Mouse (Mus musculus) gastrocnemius, postnatal 14 days (tissue): ENCODE results near the gene Apol10b. TPM values are rescaled to one million over a fixed set of nuclear protein-coding genes. Genes with fewer than 3 reads are reported as not detected.
"Not testable (repeated sequence)": the region's sequence is repeated elsewhere in the genome, so short reads cannot be mapped to it uniquely, and the experiment has no call there.

Experiments used
- DNase-seq: peaks from one replicate; pipeline ENCODE4 v3.0.0; 2021; ENCODE audit warnings: mixed read lengths
- intact Hi-C: fragments of 180-260 bp; cut with DNase I; formaldehyde crosslinking; loops from one replicate; pipeline ENCODE4 v1.15.1; 2025; ENCODE audit warnings: low total_unique reads
- long read RNA-seq, 2 experiments: library from polyadenylated mRNA; stranded (forward); transcript quantifications; one replicate each; pipeline ENCODE4 v2.0.0; 2021
- total RNA-seq, 2 experiments: library from RNA; stranded (reverse); gene quantifications; 2 replicates each; pipeline ENCODE4 v1.2.3; 2021

Apol10b gene
- under 1 TPM; 0.16 to 0.31 TPM for total RNA-seq
- long read RNA-seq, experiment 1, result 0 reads
- long read RNA-seq, experiment 2, partial matches to known transcripts, result 0 of 1 reads
- long read RNA-seq, experiment 2, other reads (novel, unspliced or antisense), result 0 of 1 reads

DNA sequence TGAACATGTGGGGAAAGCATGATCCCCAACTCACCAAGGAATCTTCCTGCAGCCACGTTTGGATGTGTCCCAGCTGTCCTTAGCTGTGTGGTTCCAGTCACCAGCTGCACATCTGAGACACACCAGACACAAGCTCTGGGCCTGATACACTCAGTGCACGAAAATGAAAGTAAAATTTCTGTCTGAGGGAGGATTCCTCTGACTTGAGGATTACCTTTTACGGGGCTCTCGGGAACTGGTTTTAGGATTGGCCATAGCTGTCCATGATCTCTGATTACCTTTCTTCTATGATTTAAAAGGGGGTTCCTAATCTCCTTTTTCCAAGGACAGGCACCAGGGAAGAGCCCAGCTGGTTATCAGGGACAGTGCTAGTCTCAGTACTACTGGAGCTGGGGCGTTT lies at the start of gene Apol10b:
Gene Apol10b, minus strand, starts transcription at position 165 of the 400 bp plus-strand sequence.
- intact Hi-C loops, result no loop called here
- no peak for DNase-seq

- intact Hi-C loops, DNase-seq: not testable (repeated sequence)
Observed at GRCm38 (mm10) chr15:77643176-77643575, 47.3 kb upstream of the Apol10b start, which contains the start of gene Apol11b. Gene Apol11b, minus strand, starts transcription at chr15:77643286.

- intact Hi-C loops, result loop anchor here (2.0 kb wide), 1 partner anchor 107 kb away; no protein-coding TSS in a partner anchor
- DNase-seq, result not testable (repeated sequence)
Observed at GRCm38 (mm10) chr15:77629822-77630221, 33.9 kb upstream of the Apol10b start.

- intact Hi-C loops, DNase-seq: not testable (repeated sequence)
Observed at GRCm38 (mm10) chr15:77628647-77629046, 32.7 kb upstream of the Apol10b start.

DNA sequence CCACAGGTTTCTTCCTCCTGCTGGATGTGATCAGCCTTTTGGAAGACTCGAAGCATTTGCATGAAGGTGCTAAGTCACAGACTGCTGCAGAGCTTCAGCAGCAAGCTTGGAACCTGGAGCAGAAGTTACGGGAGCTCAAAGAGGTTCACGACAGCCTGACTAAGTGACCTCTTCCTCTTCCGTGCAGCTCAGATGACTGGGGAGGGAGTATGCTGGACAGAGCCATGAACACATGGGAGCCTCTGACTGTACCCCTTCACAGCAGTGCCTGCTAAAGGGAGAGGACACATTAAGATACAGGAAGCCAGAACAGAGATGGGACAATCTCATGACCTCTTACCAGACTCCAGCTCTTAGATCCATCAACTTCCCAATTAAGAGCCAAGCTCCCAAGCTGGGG lies 30.5 kb upstream of the Apol10b start:
- intact Hi-C loops, result not testable (repeated sequence)

DNA sequence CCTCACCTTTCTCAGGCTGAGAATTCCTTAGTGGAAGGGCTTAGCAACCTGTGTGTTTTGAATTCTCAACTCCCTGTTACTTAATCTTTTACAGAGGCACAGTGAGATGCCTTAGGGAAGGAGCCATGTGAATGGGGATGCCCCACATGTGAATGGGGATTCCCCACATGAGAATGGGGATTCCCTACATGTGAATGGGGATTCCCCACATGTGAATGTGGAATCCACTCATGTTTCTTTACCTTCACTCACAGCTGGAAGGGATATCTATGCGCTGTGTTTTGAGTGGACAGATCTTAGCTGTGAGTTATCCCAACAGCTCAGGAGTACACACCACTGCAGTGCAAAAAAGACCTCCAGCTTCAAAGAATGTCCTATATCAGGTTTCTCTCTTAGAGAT lies 28.8 kb upstream of the Apol10b start:
- intact Hi-C loops, result no loop called here

More for the DNA sequence above, 30.5 kb upstream of the Apol10b start:
- DNase-seq, result not testable (repeated sequence)

DNA sequence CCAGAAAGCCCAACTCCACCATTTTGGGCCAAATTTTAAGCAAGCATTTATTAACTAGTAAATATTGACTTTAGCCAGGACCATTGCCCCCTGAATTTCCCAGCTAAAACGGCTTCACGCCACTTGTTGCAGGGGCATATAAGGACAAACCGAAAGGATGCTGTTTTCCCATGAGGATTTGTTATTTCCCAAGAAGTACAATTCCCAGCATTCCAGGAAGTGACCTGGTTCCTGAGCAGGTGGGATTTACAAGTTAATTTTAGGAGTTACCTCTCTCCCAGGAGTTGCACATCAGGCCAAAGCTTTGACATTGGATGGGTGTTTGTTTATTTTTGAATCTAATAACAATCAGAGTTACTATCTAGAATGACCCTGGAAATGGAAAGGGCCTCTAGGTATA lies 10.1 kb upstream of the Apol10b start:
- intact Hi-C loops, result no loop called here
- no peak for DNase-seq

More for the DNA sequence above, 28.8 kb upstream of the Apol10b start:
- DNase-seq, result no peak

GRCm38 (mm10) chr15:77598958-77599357 lies 3.0 kb upstream of the Apol10b start, which contains the start of gene Gm36245:
Gene Gm36245, plus strand, starts transcription at chr15:77599258.
- DNase-seq, result no peak
- intact Hi-C loops, result no loop called here

GRCm38 (mm10) chr15:77598429-77598828 lies 2.5 kb upstream of the Apol10b start:
- intact Hi-C loops, result no loop called here
- no peak for DNase-seq

DNA sequence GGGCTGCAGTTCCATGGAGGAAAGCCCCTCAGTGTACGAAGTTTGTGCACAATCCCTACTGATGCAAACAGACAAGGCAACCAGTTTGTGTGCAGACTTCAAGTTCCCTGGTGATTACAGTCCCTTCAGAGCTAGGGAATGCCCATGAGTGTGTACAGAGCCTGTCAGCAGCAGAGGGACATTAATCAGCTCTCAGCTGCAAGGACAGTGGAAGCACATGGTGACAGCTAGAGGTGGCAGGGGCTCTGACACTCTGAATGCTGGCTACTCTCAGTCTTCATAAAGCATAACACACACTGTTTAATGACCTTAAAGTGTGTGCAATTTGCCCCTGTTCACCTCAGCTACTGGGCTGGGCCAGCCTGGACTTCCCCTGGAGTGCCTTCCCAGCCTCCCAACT lies 2.4 kb downstream of the Apol10b start:
- DNase-seq, result no peak
- intact Hi-C loops, result no loop called here

- no peak for DNase-seq
- intact Hi-C loops, result no loop called here
Observed at GRCm38 (mm10) chr15:77590881-77591280, 5.0 kb downstream of the Apol10b start.

DNA sequence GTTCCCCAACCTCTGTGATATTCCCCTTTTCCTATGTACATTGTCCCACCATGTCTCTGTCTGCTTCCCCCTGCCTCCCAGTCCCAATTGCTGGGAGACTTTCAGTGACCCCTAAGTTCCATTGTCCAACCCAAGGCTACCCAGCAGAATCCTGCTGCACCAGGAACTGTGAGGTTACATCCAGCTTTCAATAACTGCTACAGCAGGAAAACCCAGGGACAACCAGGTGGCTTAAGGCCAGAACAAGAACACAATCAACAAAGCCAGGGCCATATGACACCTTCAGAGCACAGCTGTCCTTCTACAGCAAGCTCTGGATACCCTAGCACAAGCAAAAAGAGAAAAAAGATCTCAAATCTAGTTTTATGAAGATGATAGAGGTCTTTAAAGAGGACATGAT lies 6.9 kb downstream of the Apol10b start:
- DNase-seq, result no peak
- intact Hi-C loops, result no loop called here

GRCm38 (mm10) chr15:77587026-77587425 lies 8.9 kb downstream of the Apol10b start:
- peak; percentile 31 for DNase-seq
- intact Hi-C loops, result no loop called here

DNA sequence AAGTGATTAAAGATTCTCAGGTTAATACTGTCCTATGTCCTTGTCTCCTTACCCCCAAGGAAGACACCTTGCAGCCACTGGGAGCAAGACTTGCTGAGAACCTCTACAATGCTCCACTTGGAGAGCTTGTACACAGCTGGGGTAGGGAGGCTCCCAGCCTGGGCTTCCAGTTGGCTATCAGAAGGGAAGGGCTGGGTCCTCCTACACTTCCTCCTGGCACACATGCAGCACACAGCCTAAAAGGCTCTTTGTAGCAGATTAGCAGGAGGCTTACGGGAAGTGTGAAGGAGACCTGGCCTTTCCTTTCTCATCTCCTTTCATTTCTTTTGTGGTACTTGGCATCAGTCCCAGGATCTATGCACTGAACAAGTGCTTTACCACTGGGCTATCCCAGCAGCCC lies 14.2 kb downstream of the Apol10b start:
- intact Hi-C loops, result no loop called here
- DNase-seq, result peak; percentile 64

DNA sequence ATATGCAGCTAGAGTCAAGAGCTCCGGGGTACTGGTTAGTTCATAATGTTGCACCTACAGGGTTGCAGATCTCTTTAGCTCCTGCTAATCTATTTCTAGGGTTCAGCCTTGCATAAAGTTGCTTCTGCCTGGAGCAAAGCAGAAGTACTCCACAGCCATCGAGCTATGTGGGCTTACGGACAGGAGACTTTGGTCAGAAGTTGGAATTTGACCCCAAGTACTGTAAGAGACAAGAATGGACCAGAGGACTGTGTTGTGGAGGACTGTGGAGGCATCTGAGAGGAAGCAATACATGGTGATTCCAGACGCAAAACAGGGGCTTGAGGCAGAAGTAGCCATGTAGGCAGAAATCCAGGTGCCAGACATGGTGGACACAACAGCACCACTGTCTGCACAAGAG lies 16.6 kb downstream of the Apol10b start:
- intact Hi-C loops, result no loop called here
- DNase-seq, result no peak

DNA sequence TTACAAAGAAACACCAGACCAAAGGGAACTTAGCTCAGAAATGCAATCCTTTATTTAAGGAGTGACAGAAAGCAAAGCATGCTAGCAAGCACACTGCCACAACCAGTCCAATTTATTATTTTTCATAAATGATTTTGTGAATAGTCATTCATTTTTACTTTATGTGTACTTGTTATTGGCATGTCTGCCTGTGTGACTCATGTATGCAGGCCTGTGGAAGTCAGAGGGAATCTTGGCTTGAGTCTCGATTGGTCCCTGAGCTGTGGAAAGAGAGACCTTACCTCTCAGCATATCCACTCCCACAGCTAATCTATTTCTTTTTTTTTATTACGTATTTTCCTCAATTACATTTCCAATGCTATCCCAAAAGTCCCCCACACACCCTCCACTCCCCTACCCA lies 17.1 kb downstream of the Apol10b start:
- intact Hi-C loops, result no loop called here
- no peak for DNase-seq

- intact Hi-C loops, result no loop called here
- no peak for DNase-seq
Observed at GRCm38 (mm10) chr15:77563219-77563618, 32.7 kb downstream of the Apol10b start.

GRCm38 (mm10) chr15:77561792-77562191 lies 34.1 kb downstream of the Apol10b start, which contains the start of gene 1700025B11Rik:
Gene 1700025B11Rik, minus strand, starts transcription at chr15:77561892.
- intact Hi-C loops, result no loop called here
- no peak for DNase-seq

- DNase-seq, intact Hi-C loops: not testable (repeated sequence)
Observed at GRCm38 (mm10) chr15:77539221-77539620, 56.7 kb downstream of the Apol10b start.
